Mouse (Mus musculus) granulocyte monocyte progenitor cell, adult 5-6 weeks (primary cell): Measurements from ENCODE around the gene Mns1. TPM values are rescaled to one million over a fixed set of nuclear protein-coding genes. Genes with fewer than 3 reads are reported as not detected.
A peak's percentile ranks its signal among the peaks of the same experiment; 100 is the strongest.
"Not testable (repeated sequence)": the region's sequence is repeated elsewhere in the genome, so short reads cannot be mapped to it uniquely, and the experiment has no call there.

Source experiments
- ATAC-seq: replicated peaks from 2 replicates; pipeline ENCODE4 v1.8.0; 2016; ENCODE audit warnings: mild to moderate bottlenecking, moderate TSS enrichment, inconsistent platforms; ENCODE audit not compliant: poor library complexity, severe bottlenecking
- total RNA-seq, 2 experiments: library from RNA; stranded (forward) in 1 of 2; stranded (reverse) in 1 of 2; fragments of 200-712, 200-1000 nt in 1 of 2; fragments of >200 nt in 1 of 2; fragmentation: Nextera tagmentation in 1 of 2; gene quantifications; 2 replicates each; pipeline ENCODE4 v1.2.3; 2014 to 2017

Mns1 gene
- total RNA-seq (2014; fragmentation: Nextera tagmentation) (22.2 and 32.6 TPM in 2 replicates), total RNA-seq (2017) (54.5 and 87.7 TPM in 2 replicates)

GRCm38 (mm10) chr9:72437822-72438701 lies at the start of gene Mns1:
TSS of gene Mns1 (plus strand) at chr9:72438011.
- peak; percentile 95 for ATAC-seq

- no peak for ATAC-seq
These were observed 48.9 kb upstream of the Mns1 start for GRCm38 (mm10) chr9:72388934-72389333.

- no peak for ATAC-seq
These were observed 48.3 kb upstream of the Mns1 start for GRCm38 (mm10) chr9:72389431-72390002.

GRCm38 (mm10) chr9:72390321-72391077 lies 47.3 kb upstream of the Mns1 start:
- no peak for ATAC-seq

- ATAC-seq, result no peak
These were observed 45.1 kb upstream of the Mns1 start for GRCm38 (mm10) chr9:72392686-72393085.

GRCm38 (mm10) chr9:72393238-72393637 lies 44.6 kb upstream of the Mns1 start:
- ATAC-seq, result no peak

GRCm38 (mm10) chr9:72393869-72394341 lies 43.9 kb upstream of the Mns1 start:
- ATAC-seq, result no peak

GRCm38 (mm10) chr9:72400121-72400520 lies 37.7 kb upstream of the Mns1 start:
- peak; percentile 25; the same call in 1 of the 2 replicates for ATAC-seq

GRCm38 (mm10) chr9:72401769-72402168 lies 36.0 kb upstream of the Mns1 start:
- ATAC-seq, result not testable (repeated sequence)

GRCm38 (mm10) chr9:72403421-72403820 lies 34.4 kb upstream of the Mns1 start:
- no peak for ATAC-seq

- ATAC-seq, result no peak
These were observed 33.4 kb upstream of the Mns1 start for GRCm38 (mm10) chr9:72404446-72404845.

GRCm38 (mm10) chr9:72404934-72405333 lies 32.9 kb upstream of the Mns1 start:
- ATAC-seq, result no peak

- no peak for ATAC-seq
These were observed 31.8 kb upstream of the Mns1 start for GRCm38 (mm10) chr9:72405882-72406638.

GRCm38 (mm10) chr9:72408131-72408586 lies 29.7 kb upstream of the Mns1 start:
- peak; percentile 84 for ATAC-seq

- ATAC-seq, result peak; percentile 79
These were observed 28.2 kb upstream of the Mns1 start for GRCm38 (mm10) chr9:72409381-72410225.

- ATAC-seq, result no peak
These were observed 26.1 kb upstream of the Mns1 start for GRCm38 (mm10) chr9:72411746-72412145.

GRCm38 (mm10) chr9:72418443-72418842 lies 19.4 kb upstream of the Mns1 start:
- ATAC-seq, result no peak

- no peak for ATAC-seq
These were observed 17.3 kb upstream of the Mns1 start for GRCm38 (mm10) chr9:72420490-72420889.

GRCm38 (mm10) chr9:72422284-72422683 lies 15.5 kb upstream of the Mns1 start:
- no peak for ATAC-seq
